Comparison of ENCODE assay signal across 8 mouse cellular contexts in the genomic region with DNA sequence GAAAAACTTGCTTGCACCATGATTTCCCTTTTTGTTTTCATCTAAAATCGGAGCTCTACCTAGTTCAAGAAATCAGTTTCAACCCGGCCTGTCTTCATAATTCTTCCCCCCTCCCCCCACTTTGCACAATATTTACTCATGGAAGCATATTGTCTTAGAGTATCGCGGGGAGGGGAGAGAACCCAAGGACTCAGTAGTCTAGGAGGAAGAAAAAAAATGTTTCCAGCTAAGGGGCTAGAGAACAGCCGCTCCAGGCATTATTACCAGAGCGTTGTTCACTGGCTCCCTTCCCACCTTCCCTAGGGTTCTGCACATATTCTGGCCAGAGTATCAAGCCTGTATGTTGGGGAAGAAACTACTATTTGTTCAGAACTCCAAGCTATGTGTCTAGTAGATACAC.
DNase-seq lines count a peak whose midpoint lies in the region; ATAC-seq lines count a peak whose summit lies in the region.

No protein-coding gene starts in this region.

- H3K27ac ChIP-seq in lung, embryonic 16.5 days (ENCODE audit: low read length), result peak overlapping the region; percentile 72
- peak overlapping the region; percentile 69; the same call in 1 of the 2 replicates for H3K27ac ChIP-seq in limb, embryonic 13.5 days
- peak overlapping the region; percentile 71; the same call in 1 of the 2 replicates for H3K27ac ChIP-seq in stomach, embryonic 15.5 days

- 15% methylated on average over 6 of the region's 6 CpGs for WGBS in lung, embryonic 16.5 days
- WGBS in limb, embryonic 13.5 days, result 27% methylated on average over 6 of the region's 6 CpGs
- 21% methylated on average over 6 of the region's 6 CpGs for WGBS in stomach, embryonic 15.5 days

- H3K27me3 ChIP-seq in lung, embryonic 16.5 days (ENCODE audit: control insufficient read depth, insufficient read depth, low read depth, low read length), result no peaks in the 10 kb centered on the region
- H3K27me3 ChIP-seq in limb, embryonic 13.5 days, result no peaks in the 10 kb centered on the region
- no peaks in the 10 kb centered on the region for H3K27me3 ChIP-seq in stomach, embryonic 15.5 days (replicated peaks)

- peak overlapping the region; percentile 55 for H3K9ac ChIP-seq in lung, embryonic 16.5 days (ENCODE audit: low read length)
- 0 out of 2 replicates have a peak overlapping the region, but pooled peaks have one; percentile 25 for H3K9ac ChIP-seq in limb, embryonic 13.5 days
- H3K9ac ChIP-seq in stomach, embryonic 15.5 days, result no peak overlapping the region

- H3K4me2 ChIP-seq in lung, embryonic 16.5 days (ENCODE audit: low read depth, low read length), result peak overlapping the region; percentile 60
- H3K4me2 ChIP-seq in limb, embryonic 13.5 days (replicated peaks), result peak overlapping the region; percentile 58
- H3K4me2 ChIP-seq in stomach, embryonic 15.5 days, result peak overlapping the region; percentile 47

- ATAC-seq in cerebellum, adult (ENCODE audit: insufficient number of reproducible peaks, low FRiP score, low TSS enrichment), result peak; percentile 33
- peak; percentile 57 for ATAC-seq in lung, embryonic 16.5 days (ENCODE audit: low read depth)
- ATAC-seq in limb, embryonic 13.5 days (ENCODE audit: low FRiP score, low read depth), result peak; percentile 62; the same call in 1 of the 2 replicates
- ATAC-seq in stomach, embryonic 15.5 days (ENCODE audit: insufficient read depth, low FRiP score, low read depth), result peak; percentile 33; the same call in 1 of the 2 replicates

- no peaks in the 10 kb centered on the region for H3K36me3 ChIP-seq in lung, embryonic 16.5 days (ENCODE audit: control insufficient read depth, insufficient read depth, low read length)
- no peaks in the 10 kb centered on the region for H3K36me3 ChIP-seq in limb, embryonic 13.5 days
- H3K36me3 ChIP-seq in stomach, embryonic 15.5 days, result no peaks in the 10 kb centered on the region

- H3K9me3 ChIP-seq in lung, embryonic 16.5 days (ENCODE audit: control insufficient read depth, low read length), result no peaks in the 10 kb centered on the region
- H3K9me3 ChIP-seq in limb, embryonic 13.5 days, result no peaks in the 10 kb centered on the region
- H3K9me3 ChIP-seq in stomach, embryonic 15.5 days, result no peaks in the 10 kb centered on the region

- H3K4me1 ChIP-seq in lung, embryonic 16.5 days (replicated peaks; ENCODE audit: control insufficient read depth, insufficient read depth, low read length), result no peaks in the 10 kb centered on the region
- peaks cover 4% of the 10 kb centered on the region; the same call in 1 of the 2 replicates for H3K4me1 ChIP-seq in limb, embryonic 13.5 days
- no peaks in the 10 kb centered on the region for H3K4me1 ChIP-seq in stomach, embryonic 15.5 days

- H3K4me3 ChIP-seq in lung, embryonic 16.5 days (ENCODE audit: low read length), result peak overlapping the region; percentile 61
- H3K4me3 ChIP-seq in limb, embryonic 13.5 days, result peak overlapping the region; percentile 54
- H3K4me3 ChIP-seq in stomach, embryonic 15.5 days (replicated peaks), result peak overlapping the region; percentile 54

- no peak for DNase-seq in cerebellum, postnatal 36 days
- DNase-seq in lung, postnatal 36 days, result no peak
- DNase-seq in embryo, embryonic 10 days (ENCODE audit: low spot score), result no peak
- DNase-seq in layer of hippocampus, adult 8-10 months (ENCODE audit: low spot score in 2 of 2), result no peak
